Mouse (Mus musculus): Measurements from ENCODE around the gene Kcnip4.
A peak's percentile ranks its signal among the peaks of the same experiment; 100 is the strongest.

Gene Kcnip4

GRCm38 (mm10) chr5:49356381-49356780, 168.3 kb downstream of the Kcnip4 start:
- no peak for DNase-seq (ENCODE audit: inconsistent ontology term)

GRCm38 (mm10) chr5:49352061-49352460, 172.6 kb downstream of the Kcnip4 start:
- DNase-seq (ENCODE audit: inconsistent ontology term): no peak

- peak; percentile 69 for DNase-seq (ENCODE audit: inconsistent ontology term)
Measured at GRCm38 (mm10) chr5:49350126-49350909, 174.4 kb downstream of the Kcnip4 start.

DNA sequence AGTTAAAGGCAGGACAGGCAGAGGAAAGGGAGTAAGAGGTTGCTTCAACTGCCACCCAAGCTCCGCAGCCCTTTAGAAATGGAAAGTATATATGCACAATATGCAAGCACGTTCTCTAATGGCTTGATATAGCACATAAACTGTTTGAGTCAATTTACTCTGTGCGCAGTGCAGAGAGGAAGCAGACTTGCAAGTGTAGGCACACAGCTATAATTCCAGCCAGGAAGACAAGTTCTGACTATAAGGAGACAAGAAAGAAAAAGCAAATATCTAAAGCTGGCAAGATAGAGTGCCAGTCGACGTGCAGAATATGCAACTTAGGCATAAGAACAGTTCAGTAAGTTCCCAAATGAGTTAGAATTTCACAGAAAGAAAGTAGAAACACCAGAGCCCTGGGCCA, 175.2 kb downstream of the Kcnip4 start:
- DNase-seq (ENCODE audit: inconsistent ontology term): no peak

- peak; percentile 85 for DNase-seq (ENCODE audit: inconsistent ontology term)
Measured at GRCm38 (mm10) chr5:49348511-49348910, 176.2 kb downstream of the Kcnip4 start.

DNA sequence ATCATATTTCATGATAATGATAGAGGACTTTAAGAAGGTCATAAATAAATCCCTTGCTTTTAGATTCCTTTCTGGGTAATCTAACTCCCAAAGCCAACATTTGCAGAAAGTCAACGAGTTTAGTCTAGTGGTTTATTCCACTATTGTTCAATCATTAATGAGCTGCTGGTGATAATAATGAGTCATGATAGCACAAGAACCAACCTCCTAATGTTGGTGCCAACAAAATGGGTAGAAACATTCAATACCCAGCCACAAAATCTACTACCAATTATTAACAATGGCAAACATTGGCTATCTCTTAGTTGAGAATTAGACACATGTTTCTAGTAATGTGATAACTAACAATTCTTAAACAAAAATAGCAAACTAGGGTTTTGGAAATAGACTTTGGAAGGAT, 180.1 kb downstream of the Kcnip4 start:
- peak; percentile 57 for DNase-seq (ENCODE audit: inconsistent ontology term)

DNA sequence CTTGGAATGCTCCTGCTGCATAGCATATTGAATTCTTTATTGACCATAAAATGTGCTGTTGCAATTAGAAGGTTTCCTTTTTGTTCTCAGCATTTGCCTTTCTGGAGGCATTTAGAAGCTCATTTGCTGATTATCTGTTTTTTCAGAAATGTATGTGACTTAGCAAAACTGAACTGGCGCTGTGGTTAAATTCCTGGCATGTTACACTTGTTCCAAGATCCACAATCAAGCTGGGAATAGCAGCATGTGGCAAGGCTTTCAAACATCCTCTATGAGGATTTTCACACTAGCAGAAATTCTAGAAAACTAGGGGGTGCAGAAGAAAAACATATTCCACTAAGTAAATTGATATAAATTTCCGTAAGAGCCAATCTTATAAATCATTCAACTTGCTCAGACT, 187.5 kb downstream of the Kcnip4 start:
- peak; percentile 72 for DNase-seq (ENCODE audit: inconsistent ontology term)

DNA sequence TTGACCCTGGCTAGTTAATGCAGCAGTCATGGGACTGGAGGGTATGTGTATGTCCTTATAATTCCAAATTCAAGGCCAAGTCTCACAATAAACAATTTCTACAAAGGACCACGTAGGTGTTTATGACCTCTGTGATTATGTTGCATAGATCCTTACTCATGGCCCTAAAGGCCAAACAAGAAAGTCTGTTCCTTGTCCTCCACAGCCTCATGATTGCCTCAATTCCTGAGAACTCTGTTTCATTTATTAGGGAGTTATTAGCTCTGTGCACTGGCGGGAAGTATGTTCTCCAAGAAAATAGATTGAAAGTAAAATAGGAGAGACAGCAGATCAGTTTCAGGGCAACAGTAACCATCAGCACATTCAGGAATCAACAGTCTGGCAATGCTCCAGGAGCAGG, 191.6 kb downstream of the Kcnip4 start:
- DNase-seq (ENCODE audit: inconsistent ontology term): no peak

- DNase-seq (ENCODE audit: inconsistent ontology term): no peak
Measured at GRCm38 (mm10) chr5:49329023-49329422, 195.7 kb downstream of the Kcnip4 start.

- DNase-seq (ENCODE audit: inconsistent ontology term): no peak
Measured at GRCm38 (mm10) chr5:49318661-49319060, 206.0 kb downstream of the Kcnip4 start.

DNA sequence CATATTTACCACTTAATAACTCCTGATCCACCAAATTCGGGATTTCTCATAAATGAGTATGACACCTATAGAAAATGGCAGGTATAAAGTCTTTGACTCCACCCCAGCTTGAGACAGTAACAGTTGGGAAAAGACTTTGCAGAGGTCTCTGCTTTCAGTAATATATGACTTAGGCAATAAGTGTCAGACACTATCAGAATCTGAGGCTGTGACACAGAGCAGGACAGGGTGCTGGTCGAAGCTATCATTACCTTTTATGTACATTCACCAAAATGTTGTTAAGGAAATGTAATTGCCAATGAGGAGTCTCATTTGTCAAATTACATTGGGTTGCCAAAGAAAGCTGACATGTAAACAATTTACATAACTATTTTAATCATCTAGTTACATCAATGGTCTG, 206.8 kb downstream of the Kcnip4 start:
- no peak for DNase-seq (ENCODE audit: inconsistent ontology term)

- DNase-seq (ENCODE audit: inconsistent ontology term): no peak
Measured at GRCm38 (mm10) chr5:49306796-49307195, 217.9 kb downstream of the Kcnip4 start.

DNA sequence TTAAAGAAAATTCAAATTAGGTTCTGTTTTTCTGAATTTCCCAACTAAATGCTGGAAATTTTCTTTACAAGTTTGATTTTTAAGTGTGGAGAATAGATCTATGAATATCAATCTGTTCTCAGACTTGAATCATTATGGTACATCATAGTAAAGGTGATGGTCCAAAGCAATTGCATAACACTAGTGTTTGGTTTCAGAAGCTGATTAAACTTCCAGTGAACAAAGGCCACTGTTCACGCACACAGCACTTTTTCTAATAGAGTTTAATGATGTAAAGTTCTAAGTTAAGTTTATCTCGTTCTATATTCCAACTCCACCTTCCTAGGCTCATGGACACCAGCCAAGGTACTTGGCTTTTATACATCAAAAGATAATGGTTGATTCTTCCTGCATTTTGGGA, 219.4 kb downstream of the Kcnip4 start:
- DNase-seq (ENCODE audit: inconsistent ontology term): no peak

DNA sequence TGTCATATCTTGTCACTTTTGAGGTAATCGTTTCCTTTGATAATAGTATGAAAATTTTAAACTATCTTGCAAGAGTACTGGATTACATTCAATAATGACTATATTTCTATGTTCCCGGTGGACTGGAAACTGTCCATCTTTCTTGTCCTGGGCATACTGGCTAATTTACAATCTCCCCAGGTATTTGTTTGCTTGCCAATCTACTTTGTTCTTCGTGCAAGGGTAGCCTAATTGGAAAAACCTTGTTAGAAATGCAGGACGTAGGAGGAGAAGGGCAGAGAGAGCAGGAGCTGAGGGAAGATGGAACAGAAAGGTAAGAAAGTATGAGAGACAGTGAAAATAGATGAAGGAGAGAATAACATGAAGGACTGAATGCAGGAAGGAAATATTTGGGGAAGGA, 226.1 kb downstream of the Kcnip4 start:
- DNase-seq (ENCODE audit: inconsistent ontology term): no peak

GRCm38 (mm10) chr5:49292421-49292820, 232.3 kb downstream of the Kcnip4 start:
- DNase-seq (ENCODE audit: inconsistent ontology term): peak; percentile 49

DNA sequence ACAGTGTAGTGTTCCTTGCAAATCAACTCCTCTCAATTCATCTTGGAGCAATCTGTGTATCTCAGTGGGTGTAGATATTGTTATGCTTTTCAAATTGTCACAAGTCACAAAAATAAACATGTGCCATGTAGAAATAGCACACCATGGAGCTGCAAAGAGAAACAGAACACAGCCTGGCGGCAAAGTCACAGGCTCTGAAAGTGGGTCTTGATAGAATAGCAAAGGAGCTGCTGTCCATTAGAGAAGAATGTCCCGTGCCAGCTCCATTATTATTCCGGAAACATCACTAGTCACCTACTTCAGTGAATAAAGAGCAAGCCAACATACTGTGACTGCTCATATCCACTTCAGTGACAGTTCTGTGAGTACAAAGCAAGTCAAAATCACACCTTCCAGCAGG, 232.9 kb downstream of the Kcnip4 start:
- DNase-seq (ENCODE audit: inconsistent ontology term): no peak

GRCm38 (mm10) chr5:49285455-49286135, 239.1 kb downstream of the Kcnip4 start:
- peak; percentile 43 for DNase-seq (ENCODE audit: inconsistent ontology term)

- no peak for DNase-seq (ENCODE audit: inconsistent ontology term)
Measured at GRCm38 (mm10) chr5:49284776-49285175, 239.9 kb downstream of the Kcnip4 start.

GRCm38 (mm10) chr5:49283403-49283802, 241.3 kb downstream of the Kcnip4 start:
- no peak for DNase-seq (ENCODE audit: inconsistent ontology term)

DNA sequence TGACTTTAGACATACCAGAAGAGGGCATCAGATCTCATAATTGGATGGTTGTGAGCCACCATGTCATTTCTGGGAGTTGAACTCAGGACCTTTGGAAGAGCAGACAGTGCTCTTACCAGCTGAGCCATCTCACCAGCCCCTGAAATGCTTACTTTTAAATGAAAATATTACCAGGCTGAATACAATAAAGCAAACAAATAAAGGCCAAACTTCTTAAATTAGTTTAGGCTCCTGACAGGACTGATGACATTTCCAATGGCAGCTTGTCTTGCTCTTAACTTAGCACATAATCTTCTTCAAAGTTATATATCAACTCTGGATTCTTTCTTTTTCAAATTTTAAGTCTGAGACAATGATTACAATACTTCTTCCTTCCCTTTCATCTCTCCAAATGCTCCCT, 252.8 kb downstream of the Kcnip4 start:
- DNase-seq (ENCODE audit: inconsistent ontology term): no peak

- DNase-seq (ENCODE audit: inconsistent ontology term): no peak
Measured at GRCm38 (mm10) chr5:49268807-49269206, 255.9 kb downstream of the Kcnip4 start.

GRCm38 (mm10) chr5:49259356-49259755, 265.4 kb downstream of the Kcnip4 start:
- no peak for DNase-seq (ENCODE audit: inconsistent ontology term)

DNA sequence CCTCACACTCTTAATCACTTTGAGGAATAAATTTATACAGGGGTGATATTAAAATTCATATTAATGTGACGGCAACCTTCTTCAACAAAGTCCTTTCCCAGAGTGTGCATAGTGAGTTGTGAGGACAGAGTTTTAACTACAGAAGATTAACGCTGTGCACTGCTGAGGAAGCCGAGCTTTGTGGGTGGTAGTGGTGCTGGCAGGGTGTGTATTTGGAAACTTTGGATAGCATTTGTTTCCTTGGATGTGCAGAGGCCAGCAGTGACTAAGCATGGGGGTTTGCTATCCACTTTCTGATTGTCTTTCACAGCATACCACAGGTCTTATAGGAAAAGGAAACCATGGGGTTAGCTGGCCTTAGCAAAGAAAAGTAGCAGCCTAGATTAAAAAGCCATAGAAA, 267.9 kb downstream of the Kcnip4 start:
- no peak for DNase-seq (ENCODE audit: inconsistent ontology term)
